Mouse (Mus musculus): Measurements from ENCODE around the gene Tmub1.

Tmub1 gene

DNA sequence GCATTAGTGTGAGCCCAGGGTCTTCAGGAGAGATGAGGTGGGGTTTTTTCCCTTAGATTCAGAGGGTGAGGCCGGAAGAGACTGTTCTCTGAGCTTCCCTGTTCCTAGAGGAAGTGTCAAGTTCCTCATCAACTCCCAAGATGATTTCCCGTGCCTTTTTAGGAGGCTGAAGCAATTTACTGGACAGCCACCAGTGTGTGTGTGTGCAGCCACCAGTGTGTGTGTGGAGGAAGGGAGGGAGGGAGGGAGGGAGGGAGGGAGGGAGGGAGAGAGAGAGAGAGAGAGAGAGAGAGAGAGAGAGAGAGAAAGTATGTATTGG lies 6.3 kb upstream of the Tmub1 start:
- no peak for DNase-seq (ENCODE audit: low spot score in 2 of 2)

DNA sequence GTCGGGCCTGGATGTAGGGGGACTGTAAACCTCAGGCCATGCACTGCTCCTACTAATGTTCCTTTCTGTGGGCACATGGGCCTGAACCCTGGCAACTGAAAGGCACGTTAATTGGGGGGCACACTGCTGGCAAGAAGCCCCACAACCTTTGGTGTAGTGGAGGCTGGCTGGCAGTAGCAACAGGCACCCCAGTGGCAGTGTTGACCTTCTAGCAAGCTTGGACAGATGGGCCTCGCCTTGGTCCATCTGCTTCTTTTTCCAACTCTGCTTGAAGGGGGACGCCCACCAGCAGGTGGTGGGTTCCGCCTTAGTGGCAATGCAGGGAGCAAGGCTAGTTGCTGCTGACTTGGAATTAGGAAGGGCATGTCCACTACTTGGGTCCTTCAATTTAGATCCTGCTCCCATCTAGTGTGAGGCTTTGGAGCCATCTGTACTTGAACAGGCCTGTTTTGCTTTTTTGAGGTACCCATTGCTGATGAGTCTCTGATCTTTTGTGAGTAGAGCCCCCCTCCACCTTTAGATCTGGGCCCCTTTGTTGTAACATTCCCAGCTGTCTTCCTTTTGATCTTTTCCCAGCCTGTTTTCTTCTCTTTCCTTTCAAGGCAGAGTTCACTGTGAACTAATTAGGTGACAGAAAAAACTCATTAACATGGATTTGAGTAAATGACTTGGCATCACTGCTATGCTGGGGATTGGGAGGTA lies 5.8 kb upstream of the Tmub1 start:
- DNase-seq (ENCODE audit: low spot score in 2 of 2), result peak in 1 of 2 experiments; percentile 30

DNA sequence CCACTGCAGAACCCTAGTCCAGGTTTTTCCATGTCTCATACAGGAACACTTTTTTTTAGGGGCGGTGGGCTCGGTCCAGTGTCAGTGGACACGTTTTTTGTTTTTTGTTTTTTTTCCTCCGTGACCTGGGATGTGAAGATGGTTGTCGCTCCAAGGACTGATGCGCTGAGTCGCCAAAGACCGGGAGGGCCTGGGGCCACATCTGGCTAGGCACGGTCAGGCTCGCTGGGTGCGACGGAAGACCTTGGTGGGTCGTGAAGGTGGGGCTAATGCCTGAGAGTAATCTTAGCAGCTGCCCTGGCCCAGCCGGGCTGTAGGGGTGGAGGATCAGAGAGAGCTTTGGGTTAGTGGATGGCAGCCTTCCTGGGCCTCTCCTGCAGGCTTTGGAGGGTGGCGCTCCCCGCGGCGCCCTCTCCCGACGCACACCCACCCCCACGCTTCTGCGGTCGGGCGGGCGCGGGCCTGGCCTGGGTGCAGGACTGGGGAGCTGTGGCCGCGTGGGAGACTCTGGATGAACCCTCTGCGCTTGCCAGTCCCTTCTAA lies 5.1 kb upstream of the Tmub1 start:
- DNase-seq (ENCODE audit: low spot score in 2 of 2), result peak in 1 of 2 experiments; percentile 32

DNA sequence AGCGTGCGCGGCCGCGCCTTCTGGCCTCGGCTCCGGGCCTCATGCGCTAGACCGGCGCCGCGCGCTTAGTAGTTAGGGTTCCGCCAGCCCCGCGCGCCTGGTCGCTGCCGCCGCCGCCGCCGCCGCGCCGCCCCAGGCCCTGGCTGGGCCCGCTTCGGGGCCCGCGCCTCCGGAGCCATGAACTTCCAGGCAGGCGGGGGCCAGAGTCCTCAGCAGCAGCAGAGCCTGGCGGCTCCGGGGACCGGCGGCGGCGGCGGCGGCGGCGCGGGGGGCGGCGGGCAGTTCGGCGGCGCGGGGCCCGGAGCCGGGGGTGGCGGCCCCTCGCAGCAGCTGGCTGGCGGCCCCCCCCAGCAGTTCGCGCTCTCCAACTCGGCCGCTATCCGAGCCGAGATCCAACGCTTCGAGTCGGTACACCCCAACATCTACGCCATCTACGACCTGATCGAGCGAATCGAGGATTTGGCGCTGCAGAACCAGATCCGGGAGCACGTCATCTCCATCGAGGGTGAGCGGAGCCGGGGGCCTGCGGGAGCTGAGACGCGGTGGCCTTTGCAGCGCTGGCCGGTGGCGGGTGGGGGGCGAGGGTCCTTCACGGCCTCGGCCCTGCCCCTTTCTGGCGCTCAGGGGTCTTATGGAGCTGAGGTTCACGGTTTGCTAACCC lies 4.5 kb upstream of the Tmub1 start, which contains the start of gene Agap3:
TSS of gene Agap3 (plus strand) at position 148 of the 661 bp plus-strand sequence.
- DNase-seq (ENCODE audit: low spot score in 2 of 2), result peak in 1 of 2 experiments; percentile 27

DNA sequence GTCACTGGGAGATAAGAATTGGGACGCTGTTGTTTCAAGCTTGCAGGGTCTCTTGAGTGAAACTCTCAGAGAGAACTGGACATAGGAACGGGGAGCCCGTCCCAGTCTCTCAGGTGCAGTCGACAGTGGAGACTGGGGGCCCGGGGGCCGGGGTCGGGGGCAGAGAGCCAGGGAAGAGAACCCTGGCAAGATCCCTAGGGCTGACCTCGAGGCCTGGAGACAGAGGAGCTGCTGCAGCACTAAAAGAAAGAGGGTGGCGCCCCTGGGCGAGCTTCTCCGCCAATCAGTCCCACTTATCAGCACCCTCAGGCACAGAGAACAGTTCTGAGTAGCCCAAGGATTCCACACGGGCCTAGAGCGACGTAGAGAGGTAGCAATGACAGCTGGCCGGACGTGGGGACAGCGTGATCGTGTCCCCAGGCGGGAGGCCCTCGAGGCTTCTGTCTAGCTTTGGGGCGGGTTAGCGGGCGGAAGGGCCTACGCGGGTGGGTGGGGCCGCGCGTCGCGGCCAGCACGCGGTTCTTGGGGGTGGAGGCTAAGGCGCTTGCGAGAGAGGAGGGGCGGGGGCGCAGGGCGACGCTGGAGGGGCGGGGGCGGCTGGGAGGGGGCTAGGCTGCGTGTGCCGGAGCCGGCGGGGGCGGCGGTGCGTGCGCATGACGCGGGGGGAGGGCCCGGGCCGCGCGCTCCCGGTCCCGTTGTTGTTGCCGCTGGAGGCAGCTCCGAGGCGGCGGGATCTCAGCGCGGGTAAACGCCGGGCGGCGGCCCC lies 3.8 kb upstream of the Tmub1 start:
- peak; percentile 77 to 82 for DNase-seq (ENCODE audit: low spot score in 2 of 2)

DNA sequence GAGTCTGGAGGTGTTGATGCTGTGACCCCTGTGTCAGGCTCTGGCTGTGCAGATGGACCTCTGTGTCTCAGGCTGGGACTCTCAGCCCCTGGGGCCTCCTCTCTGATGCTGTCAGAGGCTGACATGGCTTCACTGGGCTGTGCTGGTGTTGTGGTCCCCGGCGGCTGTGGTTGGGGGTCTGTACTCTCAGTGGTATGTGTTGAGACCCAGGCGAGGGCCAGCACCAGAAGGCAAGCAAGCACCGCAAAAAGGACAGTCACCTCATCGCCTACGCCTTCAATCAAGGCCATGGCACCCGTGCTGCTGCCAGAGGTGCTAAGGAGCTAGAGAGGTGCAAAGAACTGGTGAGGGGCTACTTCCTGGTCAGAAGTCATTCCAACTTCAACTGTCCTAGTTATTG lies 1.0 kb downstream of the Tmub1 start:
- no peak for DNase-seq (ENCODE audit: low spot score in 2 of 2)

DNA sequence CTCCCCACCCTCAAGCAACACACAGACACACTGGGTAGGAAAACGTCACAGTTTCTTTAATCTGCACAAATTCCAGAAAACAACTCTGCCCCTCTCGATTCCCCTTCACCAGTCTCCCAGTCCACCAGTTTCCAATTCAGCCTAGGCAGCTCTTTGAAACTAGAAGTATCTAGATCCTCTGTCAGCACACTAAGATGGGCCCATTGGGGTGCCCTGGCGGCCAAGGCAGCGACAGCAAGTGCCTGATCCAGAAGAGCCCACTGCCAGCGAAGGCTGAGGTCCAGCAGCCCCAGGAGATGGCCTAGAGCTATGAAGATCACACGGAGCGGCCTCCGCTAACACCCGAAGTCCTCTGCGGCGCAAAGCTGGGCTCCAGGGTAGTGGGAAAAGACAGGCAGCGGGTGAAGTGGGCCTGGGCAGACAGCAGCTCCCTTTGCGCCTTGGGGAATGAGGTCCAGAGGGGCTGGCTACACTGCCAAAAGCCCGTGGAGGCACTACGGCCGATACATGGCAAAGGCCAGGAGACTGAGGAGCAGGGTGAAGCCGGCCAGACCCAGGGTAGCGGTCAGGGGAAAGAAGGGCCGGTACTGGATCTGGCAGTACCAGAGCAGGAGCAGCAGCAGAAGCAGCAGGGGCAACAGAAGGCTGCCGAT lies 2.1 kb downstream of the Tmub1 start:
- DNase-seq (ENCODE audit: low spot score in 2 of 2), result no peak

DNA sequence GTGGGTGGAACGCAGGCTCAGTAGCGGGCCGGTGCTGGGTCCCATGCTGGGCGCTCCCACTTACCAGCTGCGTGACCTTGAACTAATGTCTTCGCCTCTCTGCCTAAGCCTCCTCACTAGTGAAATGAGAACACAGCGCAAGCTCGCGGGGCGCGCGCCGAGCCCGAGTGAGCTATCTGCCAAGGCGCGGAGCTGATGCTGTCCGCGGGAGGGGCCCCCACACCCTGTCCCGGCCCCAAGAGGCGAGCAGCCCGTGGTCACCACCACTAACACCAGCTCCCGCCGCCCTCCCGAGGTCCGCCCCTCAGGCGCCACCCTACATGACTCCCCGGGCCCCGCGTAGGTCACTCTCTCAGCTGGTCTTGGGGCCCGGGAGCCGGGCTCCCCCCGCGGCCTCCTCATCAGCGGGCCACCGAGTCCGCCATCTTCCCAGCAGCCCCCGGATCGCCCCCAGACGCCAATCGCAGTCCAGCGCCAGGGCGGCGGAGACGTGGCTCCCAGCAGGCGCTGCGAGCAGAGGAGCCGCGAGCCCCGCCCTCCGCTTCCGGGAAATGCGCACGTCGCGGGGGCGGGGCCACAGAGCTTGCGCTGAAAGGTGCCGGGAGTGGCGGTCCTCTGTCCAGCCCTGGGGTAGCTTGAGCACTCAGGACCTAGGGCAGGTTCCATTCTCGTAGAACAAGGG lies 2.8 kb downstream of the Tmub1 start, which contains the start of gene Fastk:
TSS of gene Fastk (minus strand) at position 542 of the 682 bp plus-strand sequence.
- peak; percentile 91 to 93 for DNase-seq (ENCODE audit: low spot score in 2 of 2)

DNA sequence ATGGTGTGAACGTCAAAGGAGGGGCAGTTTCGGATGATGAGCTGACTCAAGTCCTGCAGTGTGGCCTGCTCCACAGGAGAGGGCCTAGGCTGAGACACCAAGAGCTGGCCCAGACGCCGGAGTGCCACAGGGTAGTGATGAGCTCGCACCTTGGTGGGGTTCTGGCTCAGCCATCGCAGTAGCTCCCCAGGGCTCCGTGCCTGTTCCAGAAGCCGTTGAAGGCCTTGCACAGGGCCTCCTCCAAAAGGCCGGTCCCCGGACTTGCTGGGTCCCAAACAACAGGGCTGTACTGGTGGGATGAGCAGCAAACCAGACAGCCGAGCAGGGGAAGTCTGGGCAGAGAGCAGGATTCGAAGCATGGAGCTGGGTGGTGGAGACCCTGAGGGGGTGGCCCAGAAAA lies 3.7 kb downstream of the Tmub1 start:
- no peak for DNase-seq (ENCODE audit: low spot score in 2 of 2)

DNA sequence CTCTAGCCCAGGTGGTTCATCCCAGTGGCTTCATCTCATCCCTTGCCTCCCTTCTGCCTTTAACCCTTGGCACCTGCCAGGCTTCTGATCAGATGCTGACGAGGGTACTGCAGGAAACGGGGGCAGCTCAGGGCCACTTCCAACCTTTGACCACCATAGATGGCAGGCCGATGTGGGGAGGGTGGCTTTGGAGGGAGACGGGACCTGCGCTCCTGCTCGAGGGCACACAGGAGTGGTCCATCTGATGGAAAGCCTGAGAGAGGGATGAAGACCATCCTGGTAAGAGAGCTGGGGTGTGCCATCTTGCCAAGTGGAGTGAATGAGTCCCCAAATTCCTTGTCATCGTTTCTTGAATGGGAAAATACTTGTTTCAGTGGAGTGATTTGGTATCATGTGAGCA lies 4.5 kb downstream of the Tmub1 start:
- DNase-seq (ENCODE audit: low spot score in 2 of 2), result no peak

DNA sequence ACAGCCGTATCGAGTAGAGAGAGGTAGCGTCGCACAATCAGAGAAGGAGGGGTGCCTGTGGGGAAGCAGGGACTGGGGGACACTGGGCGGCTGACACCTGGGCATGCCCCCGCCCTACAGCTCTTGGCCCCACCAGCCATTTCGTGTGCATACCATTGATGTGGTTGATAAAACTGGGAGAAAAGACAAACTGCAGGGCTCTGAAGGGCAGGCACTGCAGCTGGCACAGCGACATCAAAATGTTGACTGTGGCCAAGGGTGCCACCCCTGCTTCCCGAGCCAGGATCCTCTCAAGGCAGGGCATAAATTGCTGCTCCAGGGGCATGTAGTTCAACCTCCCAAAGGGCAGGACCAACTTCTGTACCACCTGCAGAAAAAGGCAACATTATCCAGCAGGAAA lies 5.6 kb downstream of the Tmub1 start:
- DNase-seq (ENCODE audit: low spot score in 2 of 2), result no peak

DNA sequence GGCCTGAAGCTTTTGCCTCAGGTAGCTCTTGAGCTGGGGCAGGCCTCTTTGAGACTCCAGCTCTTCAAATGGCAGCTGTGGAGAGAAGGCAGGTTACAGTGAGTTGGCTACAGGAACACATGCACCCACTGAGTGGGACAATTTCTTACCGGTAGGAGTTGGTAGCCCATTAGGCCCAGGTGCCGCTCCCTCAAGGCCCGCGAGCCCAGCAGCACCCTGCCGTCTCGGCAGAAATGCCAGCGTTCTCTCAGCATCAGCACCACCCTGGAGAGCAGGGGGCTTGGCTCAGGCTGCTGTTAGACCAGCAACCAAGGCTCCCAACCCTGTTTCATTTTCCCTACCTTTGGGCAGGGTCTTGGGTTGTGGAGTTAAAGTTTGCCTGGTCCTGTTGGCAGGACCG lies 6.5 kb downstream of the Tmub1 start:
- no peak for DNase-seq (ENCODE audit: low spot score in 2 of 2)

DNA sequence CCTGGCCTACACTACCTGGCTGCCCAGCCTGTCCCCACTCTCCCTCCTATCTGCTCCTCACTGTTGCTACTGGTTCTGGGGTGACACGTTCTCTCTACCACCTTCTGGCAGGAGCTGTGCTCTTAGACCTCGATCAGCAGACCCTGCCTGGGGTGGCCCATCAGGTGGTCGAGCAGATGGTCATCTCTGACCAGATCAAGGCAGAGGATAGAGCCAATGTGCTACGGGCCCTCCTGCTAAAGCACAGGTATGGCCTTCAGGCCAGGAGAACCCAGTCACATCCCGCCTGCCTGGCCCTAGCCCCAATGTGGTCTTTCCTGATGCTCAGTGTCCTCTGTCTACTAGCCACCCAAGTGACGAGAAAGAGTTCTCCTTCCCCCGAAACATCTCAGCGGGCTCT lies 13.7 kb downstream of the Tmub1 start:
- DNase-seq (ENCODE audit: low spot score in 2 of 2), result no peak

DNA sequence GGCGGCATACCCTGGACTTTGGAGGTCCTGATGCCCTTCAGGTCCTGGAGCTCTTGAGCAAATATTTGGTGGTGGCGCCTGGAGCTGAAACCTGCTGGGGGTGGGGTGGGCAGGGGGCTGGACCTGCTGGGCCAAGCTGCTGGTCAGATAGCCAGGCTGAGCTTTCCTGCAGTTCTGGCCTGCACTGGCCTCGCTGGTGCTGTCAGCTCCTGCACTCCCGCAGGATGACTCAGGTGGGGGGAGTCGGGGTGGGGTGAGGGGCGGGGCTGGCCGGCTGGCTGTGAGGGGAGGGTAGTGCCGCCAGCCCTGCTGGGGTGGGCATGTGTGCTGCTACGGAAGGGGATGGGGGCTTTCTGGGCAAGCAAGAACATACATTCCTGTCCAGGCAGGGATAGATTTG lies 19.1 kb downstream of the Tmub1 start:
- no peak for DNase-seq (ENCODE audit: low spot score in 2 of 2)

DNA sequence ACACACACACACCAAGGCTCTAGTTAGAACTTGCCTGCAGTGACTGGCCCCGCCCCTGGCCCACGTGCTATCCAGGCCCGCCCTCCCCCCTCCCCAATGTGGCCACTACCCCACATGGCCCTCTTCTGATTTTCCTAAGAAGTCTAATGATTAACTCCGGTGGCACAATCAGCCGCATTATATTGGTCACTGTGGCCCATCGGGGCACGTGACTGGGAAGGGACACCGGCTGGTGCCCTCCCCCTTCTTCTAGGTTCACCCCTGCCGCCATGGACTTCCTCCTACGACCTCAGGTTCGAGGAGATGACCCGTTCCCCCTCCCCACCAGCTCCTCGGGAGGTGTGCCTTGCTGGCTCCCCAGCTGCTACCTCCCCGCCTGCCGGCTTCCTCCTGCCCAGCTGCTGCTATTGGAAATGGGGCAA lies 19.7 kb downstream of the Tmub1 start:
- DNase-seq (ENCODE audit: low spot score in 2 of 2), result no peak

DNA sequence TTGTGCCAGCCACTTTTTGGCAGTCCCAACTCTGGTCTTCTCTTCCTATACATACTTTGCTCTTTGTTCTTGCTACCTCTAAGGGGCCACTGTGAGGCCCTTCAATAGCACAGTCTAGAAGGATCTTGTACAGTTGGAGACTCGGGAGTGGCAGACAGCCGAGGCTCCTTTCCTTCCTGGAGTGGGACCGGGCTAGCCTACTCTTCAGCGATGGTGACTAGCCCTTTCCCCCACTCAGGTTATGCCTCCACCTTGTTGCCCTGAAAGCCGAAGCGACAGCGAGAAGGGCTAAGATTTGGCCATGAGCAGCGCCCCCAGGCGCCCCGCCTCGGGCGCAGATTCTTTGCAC lies 20.4 kb downstream of the Tmub1 start:
- no peak for DNase-seq (ENCODE audit: low spot score in 2 of 2)

DNA sequence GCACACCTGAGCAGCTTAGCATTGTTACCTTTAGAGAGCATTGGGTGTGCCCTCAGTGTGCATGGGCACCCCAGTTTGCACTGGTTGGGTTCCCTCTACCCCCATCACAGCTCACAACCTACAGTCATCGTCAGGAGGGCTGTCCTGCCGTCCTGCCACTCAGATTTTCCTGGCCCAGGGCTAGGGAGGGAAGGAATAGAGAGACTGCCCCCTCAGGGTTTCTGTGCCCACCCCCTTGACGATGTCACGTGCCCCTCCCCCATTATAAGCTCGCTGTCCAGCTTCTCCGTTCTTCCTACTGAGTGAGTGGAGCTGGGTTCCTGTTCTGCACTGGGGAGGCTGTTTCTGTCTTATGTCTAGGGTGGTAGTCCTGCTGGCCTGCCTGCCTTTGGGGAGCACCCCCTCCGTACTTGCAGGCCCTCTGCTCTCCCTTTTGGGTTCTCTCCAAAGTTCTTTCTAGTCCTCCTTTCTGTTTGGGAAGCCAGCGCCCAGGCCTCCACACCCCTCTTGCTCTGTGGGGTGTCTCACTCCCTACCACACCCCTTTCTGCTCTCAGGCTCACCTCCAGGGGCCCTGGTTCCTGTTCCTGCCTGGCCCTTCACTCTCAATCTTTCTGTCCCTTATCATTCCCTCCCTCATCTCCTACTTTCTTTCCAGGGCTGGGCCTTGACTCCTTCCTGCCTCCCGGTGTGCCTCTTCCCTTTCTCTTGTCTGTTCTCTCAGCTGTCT lies 20.9 kb downstream of the Tmub1 start:
- no peak for DNase-seq (ENCODE audit: low spot score in 2 of 2)

DNA sequence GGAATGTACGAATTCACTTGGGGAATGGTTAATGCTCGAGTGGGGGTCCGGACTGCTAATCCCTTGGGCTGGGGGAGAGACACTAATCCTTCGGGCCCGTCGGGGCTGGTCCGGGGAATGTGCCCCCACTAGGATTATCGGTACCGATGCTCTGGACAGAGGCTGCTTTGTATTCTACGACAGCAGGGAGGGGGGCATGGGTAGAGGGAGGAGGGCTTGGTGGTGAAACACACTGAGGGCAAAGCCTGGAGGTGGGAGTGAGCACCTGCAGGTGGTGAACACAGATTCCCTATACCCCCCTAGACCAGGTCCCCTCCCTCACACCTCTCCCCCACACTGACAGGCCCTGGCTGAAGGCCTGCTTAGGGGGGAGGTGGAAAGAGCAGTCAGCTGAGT lies 21.6 kb downstream of the Tmub1 start:
- no peak for DNase-seq (ENCODE audit: low spot score in 2 of 2)

DNA sequence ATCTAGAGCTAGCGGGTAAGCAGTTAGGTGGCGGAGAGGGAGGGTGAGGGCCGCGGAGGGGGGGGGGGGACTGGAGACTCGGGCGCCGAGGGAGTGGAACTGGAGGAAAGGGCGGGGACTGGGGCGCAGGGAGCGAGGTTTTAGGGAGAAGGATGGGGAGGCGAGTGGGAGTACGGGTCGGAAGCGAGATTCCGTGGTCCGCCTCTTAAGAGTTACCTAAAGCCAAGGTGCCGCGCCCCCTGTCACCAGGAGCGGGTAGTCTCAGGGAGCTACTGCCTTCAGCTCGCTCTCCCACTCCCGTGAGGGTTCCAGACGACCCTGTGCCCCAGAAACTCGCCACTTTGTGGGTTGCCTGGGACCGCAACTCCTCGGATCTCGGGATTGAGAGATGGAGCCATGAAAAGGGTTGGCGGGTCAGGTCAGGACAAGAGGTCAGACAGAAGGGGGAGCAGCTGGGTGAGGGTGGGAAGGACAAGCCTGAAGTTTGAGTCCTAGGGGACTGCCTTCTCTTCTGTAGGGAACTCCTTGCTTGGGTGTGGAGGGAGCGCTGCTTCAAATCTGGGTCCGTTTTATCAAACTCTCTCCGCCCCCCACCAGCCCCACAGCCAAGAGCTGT lies 22.1 kb downstream of the Tmub1 start:
- DNase-seq (ENCODE audit: low spot score in 2 of 2), result peak in 1 of 2 experiments; percentile 29

DNA sequence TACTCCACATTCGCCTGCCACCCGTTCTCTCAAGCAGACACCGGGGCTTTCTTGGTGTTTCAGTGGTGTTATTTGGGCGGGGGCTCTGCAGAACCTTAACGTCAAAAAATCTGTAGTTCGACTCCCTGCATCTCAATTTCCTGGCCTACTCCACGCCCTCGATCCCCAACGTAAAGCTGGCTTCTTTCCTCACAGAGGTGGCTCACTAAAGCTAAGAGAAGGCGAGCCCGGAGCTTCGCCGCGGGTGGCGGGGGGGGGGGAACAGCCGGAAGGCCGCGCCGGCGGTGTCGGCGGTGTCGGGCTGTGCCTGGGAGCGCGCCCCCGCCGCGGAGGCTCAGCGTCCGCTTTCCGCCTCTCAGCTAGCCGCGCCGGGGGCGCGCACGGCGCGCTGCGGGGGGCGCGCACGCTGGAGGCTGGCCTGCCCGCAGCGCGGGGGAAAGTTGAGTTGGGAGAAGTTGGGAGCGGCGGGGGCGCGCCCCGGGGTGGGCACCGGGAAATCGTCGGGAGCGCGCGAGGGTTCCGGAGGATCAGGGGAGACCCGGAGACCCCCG lies 22.7 kb downstream of the Tmub1 start:
- peak; percentile 51 to 71 for DNase-seq (ENCODE audit: low spot score in 2 of 2)

Measured in right cerebral cortex, adult 2 months (tissue).